In genomic region chr19:13739428-13739827, GRCm38 (mm10) we compare ENCODE assay signal across 39 mouse cellular contexts. TPM values are rescaled to one million over a fixed set of nuclear protein-coding genes. Genes with fewer than 3 reads are reported as not detected.
"Had no signal": no experiment of that assay in that cellular context is flagged by ENCODE, and none has a peak within 500 bp of the region (broad histone marks: within the 10 kb centered on the region; RNA-seq: fewer than 3 reads in every experiment).

TSS of gene Olfr1494 (plus strand) at chr19:13739728.

- H3K4me2 ChIP-seq: limb, embryonic 12.5 days; limb, embryonic 13.5 days; limb, embryonic 15.5 days; liver, embryonic 11.5 days; liver, embryonic 12.5 days; liver, embryonic 13.5 days; liver, embryonic 15.5 days; lung, embryonic 14.5 days; lung, embryonic 15.5 days; midbrain, embryonic 11.5 days; midbrain, embryonic 12.5 days; midbrain, embryonic 13.5 days; midbrain, embryonic 15.5 days; neural tube, embryonic 12.5 days had no signal

- H3K27me3 ChIP-seq: limb, embryonic 12.5 days; limb, embryonic 13.5 days; limb, embryonic 15.5 days; liver, embryonic 12.5 days; liver, embryonic 13.5 days; liver, embryonic 15.5 days; lung, embryonic 15.5 days; megakaryocyte, embryonic 14.5 days; midbrain, embryonic 12.5 days; midbrain, embryonic 13.5 days; midbrain, embryonic 15.5 days; neural tube, embryonic 12.5 days had no signal

- H3K9ac ChIP-seq: limb, embryonic 12.5 days; limb, embryonic 13.5 days; limb, embryonic 15.5 days; liver, embryonic 12.5 days; liver, embryonic 13.5 days; liver, embryonic 14.5 days; liver, embryonic 15.5 days; liver, postnatal 0 days; lung, embryonic 14.5 days; lung, embryonic 15.5 days; midbrain, embryonic 12.5 days; midbrain, embryonic 13.5 days; midbrain, embryonic 15.5 days; neural tube, embryonic 12.5 days had no signal

- H3K4me3 ChIP-seq: limb, embryonic 10.5 days; limb, embryonic 12.5 days; limb, embryonic 13.5 days; limb, embryonic 15.5 days; liver, embryonic 12.5 days; liver, embryonic 13.5 days; liver, embryonic 15.5 days; lung, embryonic 15.5 days; megakaryocyte, embryonic 14.5 days; midbrain, embryonic 10.5 days; midbrain, embryonic 12.5 days; midbrain, embryonic 13.5 days; midbrain, embryonic 15.5 days; myocyte; neural tube, embryonic 12.5 days had no signal

- H3K27ac ChIP-seq: limb, embryonic 10.5 days; limb, embryonic 12.5 days; limb, embryonic 13.5 days; limb, embryonic 15.5 days; liver, embryonic 12.5 days; liver, embryonic 13.5 days; liver, embryonic 14.5 days; liver, embryonic 15.5 days; lung, embryonic 15.5 days; macrophage; midbrain, embryonic 10.5 days; midbrain, embryonic 12.5 days; midbrain, embryonic 13.5 days; midbrain, embryonic 15.5 days; neural tube, embryonic 12.5 days had no signal

- H3K4me1 ChIP-seq: limb, embryonic 10.5 days; limb, embryonic 12.5 days; limb, embryonic 13.5 days; limb, embryonic 15.5 days; liver, embryonic 12.5 days; liver, embryonic 13.5 days; liver, embryonic 15.5 days; lung, embryonic 15.5 days; megakaryocyte, embryonic 14.5 days; midbrain, embryonic 10.5 days; midbrain, embryonic 12.5 days; midbrain, embryonic 13.5 days; midbrain, embryonic 15.5 days; neural tube, embryonic 12.5 days had no signal

- DNase-seq: left cerebral cortex, postnatal 4 days; liver; liver, embryonic 13.5 days; liver, postnatal 0 days; lung, adult 18-20 months; lung, adult 2 months; lung, embryonic 14.5 days; lung, postnatal 10 days; lung, postnatal 14 days; lung, postnatal 36 days; lung, postnatal 4 days; midbrain, embryonic 14.5 days had no signal

- H3K9me3 ChIP-seq: limb, embryonic 10.5 days; limb, embryonic 13.5 days; limb, embryonic 15.5 days; liver, embryonic 12.5 days; liver, embryonic 13.5 days; liver, embryonic 15.5 days; lung, embryonic 15.5 days; megakaryocyte, embryonic 14.5 days; midbrain, embryonic 12.5 days; midbrain, embryonic 13.5 days; midbrain, embryonic 15.5 days; neural tube, embryonic 12.5 days had no signal

- H3K36me3 ChIP-seq: limb, embryonic 10.5 days; limb, embryonic 12.5 days; limb, embryonic 13.5 days; limb, embryonic 15.5 days; liver, embryonic 12.5 days; liver, embryonic 13.5 days; liver, embryonic 15.5 days; lung, embryonic 15.5 days; midbrain, embryonic 10.5 days; midbrain, embryonic 12.5 days; midbrain, embryonic 13.5 days; midbrain, embryonic 15.5 days; neural tube, embryonic 12.5 days had no signal

- ATAC-seq: liver, embryonic 12.5 days; liver, postnatal 0 days; lung, postnatal 0 days; midbrain, embryonic 13.5 days; midbrain, embryonic 15.5 days; midbrain, embryonic 16.5 days had no signal

RNA-seq across cellular contexts. Expression of gene Olfr1494, which starts in this region (rescaled TPM):
- polyA plus RNA-seq: limb, embryonic 10.5 days; limb, embryonic 11.5 days; limb, embryonic 12.5 days; limb, embryonic 13.5 days; limb, embryonic 14.5 days; limb, embryonic 15.5 days; liver, adult 2 months; liver, embryonic 11.5 days; liver, embryonic 12.5 days; liver, embryonic 13.5 days; liver, embryonic 14.5 days; liver, embryonic 15.5 days; liver, embryonic 16.5 days; liver, postnatal 0 days; lung, adult 2 months; lung, embryonic 14.5 days; lung, embryonic 15.5 days; lung, embryonic 16.5 days; lung, postnatal 0 days; macrophage; midbrain, embryonic 10.5 days; midbrain, embryonic 11.5 days; midbrain, embryonic 12.5 days; midbrain, embryonic 13.5 days; midbrain, embryonic 14.5 days; midbrain, embryonic 15.5 days; midbrain, embryonic 16.5 days; midbrain, postnatal 0 days; myocyte; neural tube, embryonic 11.5 days; neural tube, embryonic 12.5 days had no signal
